Mouse (Mus musculus): ENCODE measurements at regions not wholly inside any gene's neighbourhood (a gene's known extent, or its start where the extent isn't known, plus 50 kb on each side); places are given as distances from the start of the nearest gene placed in this dataset.

GRCm38 (mm10) chr13:54847764-54848183 lies 58.6 kb downstream of the Tspan17 start:
- no peak overlapping the region for H3K27ac ChIP-seq (ENCODE audit: low read depth, low read length)
- H3K27me3 ChIP-seq (replicated peaks; ENCODE audit: control insufficient read depth, insufficient read depth, low read length): no peaks in the 10 kb centered on the region
- H3K4me3 ChIP-seq (ENCODE audit: low read depth, low read length): no peak overlapping the region
- H3K4me1 ChIP-seq (replicated peaks; ENCODE audit: control insufficient read depth, insufficient read depth, low read length): no peaks in the 10 kb centered on the region
- H3K4me2 ChIP-seq: no peak overlapping the region
- H3K36me3 ChIP-seq (ENCODE audit: control insufficient read depth, insufficient read depth, low read length): no peaks in the 10 kb centered on the region
- no peaks in the 10 kb centered on the region for H3K9me3 ChIP-seq (ENCODE audit: control insufficient read depth, low read length)
- no peak for ATAC-seq (replicated peaks; ENCODE audit: low FRiP score)
- DNase-seq (ENCODE audit: low spot score): no peak
- 52% methylated on average over 3 of the region's 3 CpGs for WGBS
- no peak overlapping the region for H3K9ac ChIP-seq (ENCODE audit: low read depth, low read length)

DNA sequence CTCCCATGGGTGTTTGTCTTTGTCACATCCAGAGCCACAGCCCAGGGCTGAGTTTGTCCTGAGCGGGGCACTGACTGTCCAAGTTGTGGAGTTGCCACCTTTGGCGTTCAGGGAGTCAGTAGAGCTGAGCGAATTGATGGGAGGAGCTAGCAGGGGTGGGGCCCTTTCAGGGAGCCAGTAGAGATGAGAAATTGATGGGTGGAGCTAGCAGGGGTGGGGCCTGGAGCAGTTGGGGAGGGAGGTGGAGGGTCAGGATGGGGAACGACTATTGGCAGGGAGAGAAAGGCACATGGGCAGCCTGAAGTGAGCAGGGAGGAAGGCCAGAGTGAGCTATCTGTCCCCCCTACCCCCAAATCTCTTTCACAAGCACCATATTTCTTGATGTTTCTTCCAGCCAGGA lies 62.0 kb downstream of the Tspan17 start:
- Histone ChIP-seq H3K27ac (ENCODE audit: low read depth, low read length) (no peak overlapping the region), H3K4me3 (ENCODE audit: low read depth, low read length) (no peak overlapping the region), H3K36me3 (ENCODE audit: control insufficient read depth, insufficient read depth, low read length) (no peaks in the 10 kb centered on the region), H3K4me2 (no peak overlapping the region), H3K4me1 (replicated peaks; ENCODE audit: control insufficient read depth, insufficient read depth, low read length) (no peaks in the 10 kb centered on the region), H3K27me3 (replicated peaks; ENCODE audit: control insufficient read depth, insufficient read depth, low read length) (no peaks in the 10 kb centered on the region), H3K9me3 (ENCODE audit: control insufficient read depth, low read length) (no peaks in the 10 kb centered on the region), H3K9ac (ENCODE audit: low read depth, low read length) (no peak overlapping the region)
- no peak for DNase-seq (ENCODE audit: low spot score)
- 45% methylated on average over 4 of the region's 4 CpGs for WGBS
- ATAC-seq (replicated peaks; ENCODE audit: low FRiP score): no peak

- no peak overlapping the region for H3K9ac ChIP-seq (ENCODE audit: low read depth, low read length)
- WGBS: 58% methylated on average over 14 of the region's 14 CpGs
- H3K36me3 ChIP-seq (ENCODE audit: control insufficient read depth, insufficient read depth, low read length): no peaks in the 10 kb centered on the region
- no peaks in the 10 kb centered on the region; the same call in 1 of the 2 replicates for H3K27me3 ChIP-seq (replicated peaks; ENCODE audit: control insufficient read depth, insufficient read depth, low read length)
- DNase-seq (ENCODE audit: low spot score) (no peak), ATAC-seq (replicated peaks; ENCODE audit: low FRiP score) (no peak)
- no peaks in the 10 kb centered on the region for H3K9me3 ChIP-seq (ENCODE audit: control insufficient read depth, low read length)
- no peaks in the 10 kb centered on the region for H3K4me1 ChIP-seq (replicated peaks; ENCODE audit: control insufficient read depth, insufficient read depth, low read length)
- H3K4me2 ChIP-seq: no peak overlapping the region
- H3K27ac ChIP-seq (ENCODE audit: low read depth, low read length): no peak overlapping the region
- H3K4me3 ChIP-seq (ENCODE audit: low read depth, low read length): no peak overlapping the region
Measured at GRCm38 (mm10) chr13:54855333-54856238, 66.4 kb downstream of the Tspan17 start.

DNA sequence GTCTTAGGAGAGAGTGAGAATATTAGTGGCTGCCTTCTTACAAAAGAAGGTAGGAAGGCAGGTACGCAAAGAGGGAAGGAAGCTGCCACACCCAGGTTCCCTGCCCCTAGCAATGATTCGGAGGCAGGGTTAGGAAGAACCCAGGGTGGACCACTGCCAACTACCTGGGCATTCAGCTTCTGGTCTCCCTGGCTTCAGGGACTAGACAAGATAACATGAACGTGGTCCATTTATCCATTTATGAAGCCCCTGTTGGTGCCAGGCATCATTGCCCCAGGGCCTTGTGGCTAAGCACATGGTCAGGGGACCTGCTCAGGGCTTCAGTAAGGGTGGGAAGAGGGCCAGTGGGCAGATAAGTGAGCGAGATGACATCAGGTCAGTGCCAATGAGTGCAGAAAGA lies 73.8 kb downstream of the Tspan17 start:
- WGBS: 76% methylated on average over 4 of the region's 4 CpGs
- H3K4me2 ChIP-seq: no peak overlapping the region
- no peaks in the 10 kb centered on the region; the same call in 1 of the 2 replicates for H3K27me3 ChIP-seq (replicated peaks; ENCODE audit: control insufficient read depth, insufficient read depth, low read length)

DNA sequence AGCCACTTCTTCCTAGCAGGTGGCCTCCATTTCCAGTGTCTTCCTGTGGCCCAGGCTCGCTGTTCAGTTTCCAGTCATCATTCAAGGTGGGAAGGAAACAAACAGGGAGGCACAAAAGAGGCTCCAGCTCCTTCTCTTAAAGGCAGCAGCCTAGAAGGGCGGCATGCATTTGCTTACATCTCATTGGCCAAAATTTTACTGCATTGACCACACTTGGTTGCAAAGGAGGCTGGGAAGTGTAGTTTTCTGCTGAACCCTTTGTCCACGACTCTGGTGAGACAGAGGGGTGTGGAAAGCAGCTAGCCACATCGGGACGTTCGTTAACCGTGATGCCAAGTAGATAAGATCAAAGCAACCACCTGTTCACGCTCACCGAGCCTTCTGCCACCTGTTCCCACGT lies 74.9 kb downstream of the Tspan17 start:
- no peak for DNase-seq (ENCODE audit: low spot score)
- Histone ChIP-seq H3K4me2 (no peak overlapping the region), H3K36me3 (ENCODE audit: control insufficient read depth, insufficient read depth, low read length) (no peaks in the 10 kb centered on the region), H3K27ac (ENCODE audit: low read depth, low read length) (no peak overlapping the region), H3K9me3 (ENCODE audit: control insufficient read depth, low read length) (no peaks in the 10 kb centered on the region), H3K27me3 (replicated peaks; ENCODE audit: control insufficient read depth, insufficient read depth, low read length) (no peaks in the 10 kb centered on the region; the same call in 1 of the 2 replicates), H3K4me1 (replicated peaks; ENCODE audit: control insufficient read depth, insufficient read depth, low read length) (no peaks in the 10 kb centered on the region), H3K4me3 (ENCODE audit: low read depth, low read length) (no peak overlapping the region), H3K9ac (ENCODE audit: low read depth, low read length) (no peak overlapping the region)
- 45% methylated on average over 10 of the region's 10 CpGs for WGBS
- no peak for ATAC-seq (replicated peaks; ENCODE audit: low FRiP score)

More for the DNA sequence above, 73.8 kb downstream of the Tspan17 start:
- Histone ChIP-seq H3K36me3 (ENCODE audit: control insufficient read depth, insufficient read depth, low read length) (no peaks in the 10 kb centered on the region), H3K4me1 (replicated peaks; ENCODE audit: control insufficient read depth, insufficient read depth, low read length) (no peaks in the 10 kb centered on the region), H3K27ac (ENCODE audit: low read depth, low read length) (no peak overlapping the region), H3K9ac (ENCODE audit: low read depth, low read length) (no peak overlapping the region), H3K9me3 (ENCODE audit: control insufficient read depth, low read length) (no peaks in the 10 kb centered on the region), H3K4me3 (ENCODE audit: low read depth, low read length) (no peak overlapping the region)
- DNase-seq (ENCODE audit: low spot score) (no peak), ATAC-seq (replicated peaks; ENCODE audit: low FRiP score) (no peak)

DNA sequence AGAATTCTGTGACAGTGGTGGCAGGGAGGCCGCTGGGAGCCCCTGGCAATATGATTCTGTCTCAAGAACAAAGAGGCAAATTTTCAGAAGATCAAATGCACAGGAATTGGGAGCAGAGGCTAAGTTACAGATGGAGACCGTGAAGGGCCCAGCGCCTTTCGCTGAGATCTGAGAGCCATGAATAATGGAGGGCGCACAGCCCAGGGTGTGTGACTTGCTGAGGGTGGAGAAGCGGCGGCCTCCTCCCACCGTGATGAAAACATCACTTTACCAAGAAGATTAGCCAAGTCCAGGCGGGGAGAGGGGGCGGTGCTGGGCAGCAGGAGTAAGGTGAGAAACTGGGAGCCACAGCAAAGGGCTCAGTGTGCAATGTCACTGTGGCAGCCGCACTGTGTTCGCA lies 77.2 kb upstream of the Unc5a start:
- no peaks in the 10 kb centered on the region for H3K36me3 ChIP-seq (ENCODE audit: control insufficient read depth, insufficient read depth, low read length)
- H3K9me3 ChIP-seq (ENCODE audit: control insufficient read depth, low read length): no peaks in the 10 kb centered on the region
- peaks cover 39% of the 10 kb centered on the region for H3K27me3 ChIP-seq (replicated peaks; ENCODE audit: control insufficient read depth, insufficient read depth, low read length)
- 28% methylated on average over 12 of the region's 12 CpGs for WGBS
- ATAC-seq (replicated peaks; ENCODE audit: low FRiP score): no peak
- no peak overlapping the region for H3K4me3 ChIP-seq (ENCODE audit: low read depth, low read length)
- H3K9ac ChIP-seq (ENCODE audit: low read depth, low read length): no peak overlapping the region
- DNase-seq (ENCODE audit: low spot score): no peak
- no peaks in the 10 kb centered on the region for H3K4me1 ChIP-seq (replicated peaks; ENCODE audit: control insufficient read depth, insufficient read depth, low read length)
- H3K4me2 ChIP-seq: no peak overlapping the region
- H3K27ac ChIP-seq (ENCODE audit: low read depth, low read length): no peak overlapping the region

DNA sequence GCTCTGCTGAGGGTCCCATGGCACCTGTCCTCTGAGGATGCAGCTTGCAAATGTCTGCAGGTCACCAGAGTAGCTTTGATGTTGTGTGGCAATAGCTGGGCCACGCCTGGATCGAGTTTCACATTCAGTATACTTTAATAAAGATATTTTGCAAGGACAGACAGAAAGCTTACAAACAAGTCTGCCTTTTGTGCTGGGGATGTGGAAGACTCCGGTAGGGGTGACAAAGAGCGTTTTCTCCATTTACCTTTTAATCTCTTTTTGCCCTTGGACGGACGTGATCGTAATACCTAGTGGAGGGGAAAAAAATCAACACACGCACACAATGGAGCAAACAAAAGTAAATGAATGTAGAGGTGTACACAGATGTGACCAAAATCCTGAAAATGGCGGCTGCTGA lies 75.3 kb upstream of the Unc5a start:
- 53% methylated on average over 9 of the region's 9 CpGs for WGBS
- H3K4me1 ChIP-seq (replicated peaks; ENCODE audit: control insufficient read depth, insufficient read depth, low read length): no peaks in the 10 kb centered on the region
- DNase-seq (ENCODE audit: low spot score) (no peak), ATAC-seq (replicated peaks; ENCODE audit: low FRiP score) (no peak)
- H3K27me3 ChIP-seq (replicated peaks; ENCODE audit: control insufficient read depth, insufficient read depth, low read length): peaks cover 39% of the 10 kb centered on the region
- H3K9me3 ChIP-seq (ENCODE audit: control insufficient read depth, low read length): no peaks in the 10 kb centered on the region
- H3K4me2 ChIP-seq: no peak overlapping the region
- H3K27ac ChIP-seq (ENCODE audit: low read depth, low read length): no peak overlapping the region
- H3K4me3 ChIP-seq (ENCODE audit: low read depth, low read length): no peak overlapping the region
- no peaks in the 10 kb centered on the region for H3K36me3 ChIP-seq (ENCODE audit: control insufficient read depth, insufficient read depth, low read length)
- no peak overlapping the region for H3K9ac ChIP-seq (ENCODE audit: low read depth, low read length)

GRCm38 (mm10) chr13:54874291-54875200 lies 74.7 kb upstream of the Unc5a start:
- Histone ChIP-seq H3K9ac (ENCODE audit: low read depth, low read length) (no peak overlapping the region), H3K9me3 (ENCODE audit: control insufficient read depth, low read length) (no peaks in the 10 kb centered on the region), H3K27me3 (replicated peaks; ENCODE audit: control insufficient read depth, insufficient read depth, low read length) (peaks cover 39% of the 10 kb centered on the region), H3K27ac (ENCODE audit: low read depth, low read length) (no peak overlapping the region), H3K4me2 (no peak overlapping the region), H3K4me1 (replicated peaks; ENCODE audit: control insufficient read depth, insufficient read depth, low read length) (no peaks in the 10 kb centered on the region), H3K4me3 (ENCODE audit: low read depth, low read length) (no peak overlapping the region), H3K36me3 (ENCODE audit: control insufficient read depth, insufficient read depth, low read length) (no peaks in the 10 kb centered on the region)
- WGBS: 5% methylated on average over 38 of the region's 38 CpGs
- ATAC-seq (replicated peaks; ENCODE audit: low FRiP score): no peak
- no peak for DNase-seq (ENCODE audit: low spot score)
